In the genomic region with DNA sequence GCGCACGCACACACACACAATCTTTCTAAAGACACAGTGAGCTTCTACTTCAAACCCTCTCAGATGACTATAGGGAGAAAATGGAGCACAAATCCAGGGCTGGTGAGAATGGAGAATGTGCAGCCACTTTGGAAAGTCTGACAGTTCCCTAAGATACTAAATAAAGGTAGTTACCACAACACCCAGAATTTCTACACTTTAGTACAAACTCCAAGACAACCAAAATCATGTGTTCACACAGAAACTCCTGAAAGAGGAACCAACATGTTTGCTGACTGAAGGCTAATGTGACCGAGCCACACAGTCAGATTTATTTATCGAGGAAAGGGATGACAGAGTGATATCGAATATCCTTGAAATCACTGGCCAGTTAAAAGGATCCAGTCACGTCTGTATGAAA, we compare ENCODE assay signal across 29 mouse cellular contexts. TPM values are rescaled to one million over a fixed set of nuclear protein-coding genes. Genes with fewer than 3 reads are reported as not detected.
A peak's percentile ranks its signal among the peaks of the same experiment; 100 is the strongest.
DNase-seq lines count a peak whose midpoint lies in the region; ATAC-seq and TF ChIP-seq lines count a peak whose summit lies in the region.
"Had no signal": no experiment of that assay in that cellular context is flagged by ENCODE, and none has a peak within 500 bp of the region (broad histone marks: within the 10 kb centered on the region; RNA-seq: fewer than 3 reads in every experiment).

No protein-coding gene starts in this region.

- H3K4me2 ChIP-seq in heart, embryonic 12.5 days, result no peak overlapping the region
- H3K4me2 ChIP-seq: embryonic facial prominence, embryonic 13.5 days; forebrain, embryonic 12.5 days; forebrain, embryonic 15.5 days; hindbrain, embryonic 12.5 days; hindbrain, embryonic 15.5 days had no signal

- H3K4me1 ChIP-seq in heart, embryonic 12.5 days (replicated peaks), result no peaks in the 10 kb centered on the region
- peaks cover 20% of the 10 kb centered on the region for H3K4me1 ChIP-seq in bone marrow macrophage, adult 2 months (ENCODE audit: control insufficient read depth, insufficient read depth, low read length)
- H3K4me1 ChIP-seq: embryonic facial prominence, embryonic 10.5 days; embryonic facial prominence, embryonic 13.5 days; forebrain, embryonic 15.5 days; heart, embryonic 10.5 days; hindbrain, embryonic 12.5 days; hindbrain, embryonic 15.5 days had no signal

- no peaks in the 10 kb centered on the region for H3K36me3 ChIP-seq in heart, embryonic 12.5 days
- no peaks in the 10 kb centered on the region for H3K36me3 ChIP-seq in macrophage (ENCODE audit: inconsistent target)
- H3K36me3 ChIP-seq: embryonic facial prominence, embryonic 10.5 days; embryonic facial prominence, embryonic 13.5 days; forebrain, embryonic 12.5 days; forebrain, embryonic 15.5 days; heart, embryonic 10.5 days; hindbrain, embryonic 12.5 days; hindbrain, embryonic 15.5 days had no signal

- TF ChIP-seq POLR2A in bone marrow macrophage, adult 2 months (IDR thresholded peaks at IDR 0.05; ENCODE audit: borderline replicate concordance, low read depth, low read length), result no peak

- H3K27me3 ChIP-seq in heart, embryonic 12.5 days (replicated peaks), result no peaks in the 10 kb centered on the region
- H3K27me3 ChIP-seq: embryonic facial prominence, embryonic 13.5 days; forebrain, embryonic 12.5 days; forebrain, embryonic 15.5 days; hindbrain, embryonic 12.5 days; hindbrain, embryonic 15.5 days had no signal

- no peak overlapping the region for H3K27ac ChIP-seq in heart, embryonic 12.5 days (ENCODE audit: poor library complexity, severe bottlenecking)
- peak overlapping the region; percentile 82 for H3K27ac ChIP-seq in bone marrow macrophage, adult 2 months (ENCODE audit: insufficient read depth, low read depth, low read length)
- H3K27ac ChIP-seq in macrophage, result peak overlapping the region; percentile 55
- H3K27ac ChIP-seq: embryonic facial prominence, embryonic 10.5 days; embryonic facial prominence, embryonic 13.5 days; forebrain, embryonic 12.5 days; forebrain, embryonic 15.5 days; heart, adult 2 months; heart, embryonic 10.5 days; hindbrain, embryonic 12.5 days; hindbrain, embryonic 15.5 days had no signal

- no peaks in the 10 kb centered on the region for H3K9me3 ChIP-seq in heart, embryonic 12.5 days (replicated peaks)
- H3K9me3 ChIP-seq: embryonic facial prominence, embryonic 10.5 days; embryonic facial prominence, embryonic 13.5 days; forebrain, embryonic 12.5 days; forebrain, embryonic 15.5 days; heart, embryonic 10.5 days; hindbrain, embryonic 12.5 days; hindbrain, embryonic 15.5 days had no signal

- no peak overlapping the region for H3K9ac ChIP-seq in heart, embryonic 12.5 days
- H3K9ac ChIP-seq: embryonic facial prominence, embryonic 13.5 days; forebrain, embryonic 12.5 days; forebrain, embryonic 15.5 days; hindbrain, embryonic 12.5 days; hindbrain, embryonic 15.5 days had no signal

- no peak for TF ChIP-seq CTCF in bone marrow macrophage, adult 2 months (IDR thresholded peaks at IDR 0.05; ENCODE audit: low read depth, low read length)

- peak; percentile 60 for DNase-seq in heart, adult 11 months
- no peak for DNase-seq in gastrocnemius, postnatal 4 days (ENCODE audit: low spot score in 2 of 2)
- no peak for DNase-seq in kidney, adult 11 months
- DNase-seq: adrenal gland, postnatal 10 days; adrenal gland, postnatal 36 days; cerebellum, adult 11 months; cerebellum, adult 2 months; cerebellum, adult 9-11 months; cerebellum, postnatal 25 days; embryo, embryonic 11 days; gastrocnemius, postnatal 36 days; heart, adult 2 months had no signal

- H3K79me2 ChIP-seq in macrophage (ENCODE audit: inconsistent target), result no peaks in the 10 kb centered on the region

- WGBS in heart, embryonic 12.5 days, result 88% methylated on average over 6 of the region's 6 CpGs
- 42% methylated on average over 6 of the region's 6 CpGs for WGBS in macrophage (ENCODE audit: missing documents)

- no peak overlapping the region for H3K4me3 ChIP-seq in heart, embryonic 12.5 days
- no peak overlapping the region for H3K4me3 ChIP-seq in bone marrow macrophage, adult 2 months (ENCODE audit: insufficient read depth, low read length)
- H3K4me3 ChIP-seq in macrophage (ENCODE audit: inconsistent target), result no peak overlapping the region
- H3K4me3 ChIP-seq: embryonic facial prominence, embryonic 10.5 days; embryonic facial prominence, embryonic 13.5 days; erythroblast, embryonic 14.5 days; forebrain, embryonic 12.5 days; forebrain, embryonic 15.5 days; heart, adult 2 months; heart, embryonic 10.5 days; hindbrain, embryonic 12.5 days; hindbrain, embryonic 15.5 days had no signal

- ATAC-seq in heart, embryonic 12.5 days (ENCODE audit: insufficient number of reproducible peaks, low FRiP score), result no peak
- ATAC-seq: activated CD4-positive, CD25-positive, alpha-beta regulatory T cell, adult 4 months; forebrain, embryonic 15.5 days had no signal

RNA-seq across cellular contexts. Expression of gene Atp8a2, which starts 8.0 kb away (rescaled TPM):
- 10.8 and 13.0 TPM in 2 replicates for polyA plus RNA-seq in heart, embryonic 12.5 days (2016; fragmentation: Nextera tagmentation; extraction: Ambion mirVana)
- 0.16 and 0.77 TPM in 2 replicates for polyA plus RNA-seq in bone marrow macrophage, adult 2 months (2012; ENCODE audit: insufficient read depth, insufficient read length, missing spikeins)
- 1 to 10 TPM in 19 of 26 experiments, under 1 TPM in 7; 0.24 to 4.6 (median 1.3) TPM for total RNA-seq in macrophage (2018; cell fraction: chromatin; rRNA removed)
- under 1 TPM; 0.06 to 0.45 (median 0.12) TPM for total RNA-seq in macrophage (2018; cell fraction: cytosol; rRNA removed)
- total RNA-seq in macrophage (2018; cell fraction: nucleus; rRNA removed), result 1 to 10 TPM in 4 of 26 experiments, under 1 TPM in 22; 0.12 to 1.9 (median 0.41) TPM
- polyA plus RNA-seq in macrophage (2018), result 0.05 to 0.12 TPM (median 0.07 TPM) in 3 replicates
- total RNA-seq in gastrocnemius, postnatal 4 days (2021), result 1 to 10 TPM in 1 of 2 experiments, under 1 TPM in 1; 0.91 to 1.1 TPM

RNA-seq across cellular contexts. Expression of gene Nupl1, which starts 46.2 kb away (rescaled TPM):
- not detected in 2 replicates for polyA plus RNA-seq in heart, embryonic 12.5 days (2016; fragmentation: Nextera tagmentation; extraction: Ambion mirVana)
- not detected in 2 replicates for polyA plus RNA-seq in bone marrow macrophage, adult 2 months (2012; ENCODE audit: insufficient read depth, insufficient read length, missing spikeins)
- total RNA-seq in macrophage (2018; cell fraction: chromatin; rRNA removed), result 1 to 10 TPM in 11 of 26 experiments, under 1 TPM in 10, not detected in 5; 0.21 to 2.0 (median 1.1) TPM
- total RNA-seq in macrophage (2018; cell fraction: cytosol; rRNA removed), result under 1 TPM in 6 of 26 experiments, not detected in 20; 0.03 to 0.13 (median 0.04) TPM
- total RNA-seq in macrophage (2018; cell fraction: nucleus; rRNA removed), result 1 to 10 TPM in 4 of 26 experiments, under 1 TPM in 16, not detected in 6; 0.18 to 1.3 (median 0.40) TPM
- not detected in 3 replicates for polyA plus RNA-seq in macrophage (2018)
- total RNA-seq in gastrocnemius, postnatal 4 days (2021), result not detected
- total RNA-seq: adrenal gland, postnatal 10 days; adrenal gland, postnatal 36 days; ES-E14; gastrocnemius, adult 8-10 months; gastrocnemius, postnatal 36 days; heart, adult 2 months; heart, postnatal 25 days; hematopoietic stem cell, adult 5-6 weeks had no signal
- polyA plus RNA-seq: cerebellum, adult 2 months; embryonic facial prominence, embryonic 10.5 days; embryonic facial prominence, embryonic 13.5 days; erythroblast, embryonic 14.5 days; heart, adult 2 months; heart, embryonic 10.5 days; heart, embryonic 14.5 days had no signal

RNA-seq across cellular contexts. Expression of gene Gm49336, which starts 46.3 kb away (rescaled TPM):
- polyA plus RNA-seq in heart, embryonic 12.5 days (2016; fragmentation: Nextera tagmentation; extraction: Ambion mirVana), result 52.5 and 53.8 TPM in 2 replicates
- 27.7 and 28.0 TPM in 2 replicates for polyA plus RNA-seq in bone marrow macrophage, adult 2 months (2012; ENCODE audit: insufficient read depth, insufficient read length, missing spikeins)
- 100 to 1,000 TPM in 8 of 26 experiments, 10 to 100 TPM in 18; 64.7 to 137 (median 92.7) TPM for total RNA-seq in macrophage (2018; cell fraction: chromatin; rRNA removed)
- 10 to 100 TPM; 21.3 to 40.5 (median 27.6) TPM for total RNA-seq in macrophage (2018; cell fraction: cytosol; rRNA removed)
- total RNA-seq in macrophage (2018; cell fraction: nucleus; rRNA removed), result 100 to 1,000 TPM in 5 of 26 experiments, 10 to 100 TPM in 21; 42.6 to 143 (median 67.4) TPM
- polyA plus RNA-seq in macrophage (2018), result 21.1 to 37.0 TPM (median 24.0 TPM) in 3 replicates
- 10 to 100 TPM; 37.4 to 45.4 TPM for total RNA-seq in gastrocnemius, postnatal 4 days (2021)
